Mouse (Mus musculus) lung, embryonic 14.5 days (tissue): ENCODE results near the gene Zfr2. TPM values are rescaled to one million over a fixed set of nuclear protein-coding genes. Genes with fewer than 3 reads are reported as not detected.

Experiments used
- ATAC-seq: fragments of 200-750 bp; cut with Nextera tagmentation; 2 replicates; pipeline ENCODE4 v1.8.0; 2017; ENCODE audit warnings: mild to moderate bottlenecking, moderate TSS enrichment, moderate library complexity; ENCODE audit not compliant: insufficient read depth
- DNase-seq: peaks from one replicate; pipeline ENCODE4 v3.0.0-alpha.2; 2015
- H3K27ac ChIP-seq: fragments of 300-500 bp; sonication (generic); 2 replicates; pipeline ENCODE4 v1.5.1; 2014; ENCODE audit warnings: low read depth, mild to moderate bottlenecking, moderate library complexity
- H3K27me3 ChIP-seq: fragments of 300-500 bp; sonication (generic); 2 replicates; pipeline ENCODE4 v1.6.1; 2014; ENCODE audit warnings: low read length, control low read depth; ENCODE audit not compliant: insufficient read depth
- H3K36me3 ChIP-seq: fragments of 300-500 bp; sonication (generic); 2 replicates; pipeline ENCODE4 v1.6.1; 2014; ENCODE audit warnings: control low read depth; ENCODE audit not compliant: insufficient read depth
- H3K4me1 ChIP-seq: fragments of 300-500 bp; sonication (generic); 2 replicates; pipeline ENCODE4 v1.6.1; 2014; ENCODE audit warnings: antibody characterized with exemption, control low read depth; ENCODE audit not compliant: insufficient read depth
- H3K4me2 ChIP-seq: fragments of 300-500 bp; sonication (generic); 2 replicates; pipeline ENCODE4 v1.6.1; 2014; ENCODE audit warnings: mild to moderate bottlenecking
- H3K4me3 ChIP-seq: fragments of 300-500 bp; sonication (generic); 2 replicates; pipeline ENCODE4 v1.5.1; 2014; ENCODE audit warnings: low read depth, low read length
- H3K9ac ChIP-seq: fragments of 300-500 bp; sonication (generic); 2 replicates; pipeline ENCODE4 v1.6.1; 2014
- H3K9me3 ChIP-seq: fragments of 300-500 bp; sonication (generic); 2 replicates; pipeline ENCODE4 v1.6.1; 2016; ENCODE audit warnings: low read depth, low read length, control low read depth
- CTCF ChIP-seq: IDR thresholded peaks from 2 replicates; pipeline ENCODE4 v1.5.1; 2016; ENCODE audit warnings: antibody characterized with exemption, low read depth
- WGBS: fragments of 180-500 bp; shearing (Covaris S2); extraction: QIAGEN DNeasy Blood & Tissue Kit; methylation state at CpG from one replicate; pipeline ENCODE4 v1.1.7; 2014; 5-methylcytosine and 5-hydroxymethylcytosine counted together
- polyA plus RNA-seq: library from polyadenylated mRNA; unstranded; fragments of >200 nt; fragmentation: Nextera tagmentation; extraction: Ambion mirVana; gene quantifications from 2 replicates; pipeline ENCODE4 v1.2.1, GENCODE M21; 2014

Zfr2 gene
- polyA plus RNA-seq = 3.4 and 3.6 TPM in 2 replicates

GRCm38 (mm10) chr10:81232580-81233225 lies at the start of gene Zfr2:
TSS of gene Zfr2 (plus strand) at chr10:81233155.
- H3K4me1 ChIP-seq = peaks cover 4% of the 10 kb centered on the region; the same call in 1 of the 2 replicates
- peak within 1 kb of the TSS; percentile 69 for H3K4me3 ChIP-seq
- peaks cover 37% of the 10 kb centered on the region for H3K27me3 ChIP-seq
- ATAC-seq = peak; percentile 87
- peak within 1 kb of the TSS; percentile 70 for H3K4me2 ChIP-seq
- H3K27ac ChIP-seq = no peak within 1 kb of the TSS; the same call in 1 of the 2 replicates
- 5% methylated on average over 29 of the region's 29 CpGs for WGBS
- no peak for TF ChIP-seq CTCF
- no peaks in the 10 kb centered on the region for H3K9me3 ChIP-seq
- peak within 1 kb of the TSS; percentile 72 for H3K9ac ChIP-seq
- DNase-seq = peak; percentile 90
- no peaks in the 10 kb centered on the region for H3K36me3 ChIP-seq

- WGBS = 69% methylated on average over 5 of the region's 5 CpGs
- Histone ChIP-seq H3K36me3 (peaks cover 76% of the 10 kb centered on the region), H3K27ac (peak within 1 kb of the TSS; percentile 84), H3K4me3 (peak within 1 kb of the TSS; percentile 66), H3K4me1 (0 out of 2 replicates have a peak, but pooled peaks cover 5% of the 10 kb centered on the region), H3K9ac (peak within 1 kb of the TSS; percentile 66), H3K4me2 (peak within 1 kb of the TSS; percentile 63), H3K27me3 (no peaks in the 10 kb centered on the region), H3K9me3 (no peaks in the 10 kb centered on the region)
- TF ChIP-seq CTCF = no peak
- DNase-seq (no peak), ATAC-seq (no peak)
Measured at GRCm38 (mm10) chr10:81183805-81184204, 49.1 kb upstream of the Zfr2 start, which contains the start of gene 4930442H23Rik. TSS of gene 4930442H23Rik (minus strand) at chr10:81183849.

- WGBS = 6% methylated on average over 4 of the region's 4 CpGs
- H3K4me2 ChIP-seq = peak overlapping the region; percentile 63; the same call in 1 of the 2 replicates
- DNase-seq = peak; percentile 84
- H3K4me3 ChIP-seq = no peak overlapping the region; the same call in 1 of the 2 replicates
- no peaks in the 10 kb centered on the region for H3K9me3 ChIP-seq
- H3K27me3 ChIP-seq = no peaks in the 10 kb centered on the region
- H3K27ac ChIP-seq = peak overlapping the region; percentile 72
- H3K4me1 ChIP-seq = 0 out of 2 replicates have a peak, but pooled peaks cover 5% of the 10 kb centered on the region
- ATAC-seq = peak; percentile 2; the same call in 1 of the 2 replicates
- peaks cover 73% of the 10 kb centered on the region for H3K36me3 ChIP-seq
- no peak for TF ChIP-seq CTCF
- no peak overlapping the region for H3K9ac ChIP-seq
Measured at GRCm38 (mm10) chr10:81184765-81185164, 48.2 kb upstream of the Zfr2 start.

- no peak for DNase-seq
- no peaks in the 10 kb centered on the region for H3K27me3 ChIP-seq
- WGBS = 96% methylated on average over 9 of the region's 9 CpGs
- H3K4me2 ChIP-seq = no peak overlapping the region
- ATAC-seq = no peak
- H3K4me3 ChIP-seq = no peak overlapping the region
- 0 out of 2 replicates have a peak, but pooled peaks cover 5% of the 10 kb centered on the region for H3K4me1 ChIP-seq
- H3K9me3 ChIP-seq = no peaks in the 10 kb centered on the region
- peaks cover 68% of the 10 kb centered on the region for H3K36me3 ChIP-seq
- no peak overlapping the region for H3K9ac ChIP-seq
- no peak overlapping the region for H3K27ac ChIP-seq
- TF ChIP-seq CTCF = no peak
Measured at GRCm38 (mm10) chr10:81187161-81187560, 45.8 kb upstream of the Zfr2 start.

- H3K36me3 ChIP-seq = peaks cover 58% of the 10 kb centered on the region
- TF ChIP-seq CTCF = no peak
- WGBS = 74% methylated on average over 26 of the region's 26 CpGs
- H3K4me2 ChIP-seq = no peak overlapping the region
- H3K4me3 ChIP-seq = no peak overlapping the region
- no peak overlapping the region for H3K27ac ChIP-seq
- DNase-seq = no peak
- no peak overlapping the region for H3K9ac ChIP-seq
- no peaks in the 10 kb centered on the region for H3K9me3 ChIP-seq
- peaks cover 17% of the 10 kb centered on the region for H3K27me3 ChIP-seq
- no peak for ATAC-seq
- H3K4me1 ChIP-seq = 0 out of 2 replicates have a peak, but pooled peaks cover 6% of the 10 kb centered on the region
Measured at GRCm38 (mm10) chr10:81189821-81190220, 43.1 kb upstream of the Zfr2 start.

GRCm38 (mm10) chr10:81190236-81190911 lies 42.6 kb upstream of the Zfr2 start:
- peak; percentile 70 for TF ChIP-seq CTCF
- 67% methylated on average over 31 of the region's 31 CpGs for WGBS

GRCm38 (mm10) chr10:81190912-81191321 lies 42.0 kb upstream of the Zfr2 start:
- peak; percentile 39 for DNase-seq
- Histone ChIP-seq H3K27me3 (peaks cover 28% of the 10 kb centered on the region), H3K4me2 (no peak overlapping the region), H3K9me3 (no peaks in the 10 kb centered on the region), H3K4me1 (0 out of 2 replicates have a peak, but pooled peaks cover 4% of the 10 kb centered on the region), H3K27ac (peak overlapping the region; percentile 90; the same call in 1 of the 2 replicates), H3K36me3 (peaks cover 49% of the 10 kb centered on the region), H3K4me3 (no peak overlapping the region), H3K9ac (no peak overlapping the region)
- peak; percentile 48 for TF ChIP-seq CTCF
- WGBS = 54% methylated on average over 6 of the region's 6 CpGs
- no peak for ATAC-seq

More at GRCm38 (mm10) chr10:81190236-81190911, 42.6 kb upstream of the Zfr2 start:
- H3K27ac ChIP-seq = no peak overlapping the region
- no peak overlapping the region for H3K4me2 ChIP-seq
- peaks cover 23% of the 10 kb centered on the region for H3K27me3 ChIP-seq
- 0 out of 2 replicates have a peak, but pooled peaks cover 4% of the 10 kb centered on the region for H3K4me1 ChIP-seq
- no peak overlapping the region for H3K9ac ChIP-seq
- no peak for ATAC-seq
- H3K4me3 ChIP-seq = no peak overlapping the region
- no peaks in the 10 kb centered on the region for H3K9me3 ChIP-seq
- peaks cover 54% of the 10 kb centered on the region for H3K36me3 ChIP-seq
- peak; percentile 31 for DNase-seq
